18 mouse cellular contexts compared by ENCODE assay signal in genomic region chr2:60148651-60149050, GRCm38 (mm10).
"Had no signal": no experiment of that assay in that cellular context is flagged by ENCODE, and none has a peak within 500 bp of the region (broad histone marks: within the 10 kb centered on the region; RNA-seq: fewer than 3 reads in every experiment).

No protein-coding gene starts in this region.

- H3K27me3 ChIP-seq: midbrain, embryonic 13.5 days; neural tube, embryonic 13.5 days; neural tube, embryonic 15.5 days had no signal

- H3K4me1 ChIP-seq: neural tube, embryonic 15.5 days had no signal

- H3K9ac ChIP-seq: liver, embryonic 14.5 days; lung, embryonic 14.5 days; midbrain, embryonic 13.5 days; neural tube, embryonic 13.5 days; neural tube, embryonic 15.5 days had no signal

- H3K9me3 ChIP-seq: midbrain, embryonic 10.5 days; midbrain, embryonic 13.5 days; neural tube, embryonic 13.5 days; neural tube, embryonic 15.5 days had no signal

- H3K27ac ChIP-seq: liver, embryonic 14.5 days; midbrain, embryonic 10.5 days; midbrain, embryonic 13.5 days; neural tube, embryonic 13.5 days; neural tube, embryonic 15.5 days had no signal

- H3K4me2 ChIP-seq: lung, embryonic 14.5 days; midbrain, embryonic 13.5 days; neural tube, embryonic 13.5 days; neural tube, embryonic 15.5 days had no signal

- H3K4me3 ChIP-seq: midbrain, embryonic 10.5 days; midbrain, embryonic 13.5 days; myocyte; neural tube, embryonic 13.5 days; neural tube, embryonic 15.5 days had no signal

- DNase-seq: lung, adult 18-20 months; lung, embryonic 14.5 days; lung, postnatal 10 days; lung, postnatal 4 days; right cerebral cortex, adult 18-20 months; right cerebral cortex, postnatal 25 days; right cerebral cortex, postnatal 4 days; spleen, adult 18-20 months; thymus, adult 18-20 months; thymus, postnatal 14 days; thymus, postnatal 36 days had no signal

- ATAC-seq: midbrain, embryonic 13.5 days; midbrain, embryonic 16.5 days had no signal

- H3K36me3 ChIP-seq: midbrain, embryonic 10.5 days; midbrain, embryonic 13.5 days; neural tube, embryonic 13.5 days; neural tube, embryonic 15.5 days had no signal
